13 mouse cellular contexts compared by ENCODE assay signal in the genomic region with DNA sequence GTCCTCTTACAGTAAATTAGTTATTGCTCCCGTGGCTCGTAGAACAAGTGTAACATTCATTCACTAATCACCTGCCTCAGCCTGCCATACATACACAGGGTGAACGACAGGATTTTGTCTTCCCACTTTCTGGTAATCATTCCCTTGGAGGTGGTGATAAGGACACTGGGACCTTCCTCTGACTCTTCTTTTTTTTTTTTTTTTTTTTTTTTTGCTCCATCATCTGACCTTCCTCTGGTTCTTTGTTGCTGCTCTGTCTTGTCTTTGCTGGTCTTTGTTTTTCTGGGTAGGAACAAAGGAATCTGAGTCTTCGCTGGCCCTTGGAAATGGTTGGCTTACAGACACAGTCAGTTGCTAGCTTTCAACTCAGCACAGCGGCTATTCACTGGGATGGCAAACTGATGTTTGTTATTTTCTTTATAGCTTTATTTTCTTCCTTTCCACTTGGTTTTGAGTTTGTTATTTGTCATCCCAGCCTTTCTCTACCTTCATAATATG.
"Had no signal": no experiment of that assay in that cellular context is flagged by ENCODE, and none has a peak within 500 bp of the region (broad histone marks: within the 10 kb centered on the region; RNA-seq: fewer than 3 reads in every experiment).

No protein-coding gene starts in this region.

- H3K27me3 ChIP-seq: limb, embryonic 13.5 days; midbrain, embryonic 13.5 days; neural tube, embryonic 12.5 days had no signal

- H3K4me2 ChIP-seq: limb, embryonic 13.5 days; midbrain, embryonic 13.5 days; neural tube, embryonic 12.5 days had no signal

- DNase-seq: kidney, postnatal 10 days; kidney, postnatal 4 days; left cerebral cortex, postnatal 4 days; lung, adult 18-20 months; retina, postnatal 1 day; right cerebral cortex, postnatal 4 days; spleen, adult 18-20 months; thymus, postnatal 36 days had no signal

- H3K27ac ChIP-seq: layer of hippocampus, adult 2 months; limb, embryonic 13.5 days; liver, embryonic 14.5 days; midbrain, embryonic 13.5 days; neural tube, embryonic 12.5 days had no signal

- H3K9me3 ChIP-seq: limb, embryonic 13.5 days; midbrain, embryonic 13.5 days; neural tube, embryonic 12.5 days had no signal

- H3K9ac ChIP-seq: limb, embryonic 13.5 days; liver, embryonic 14.5 days; midbrain, embryonic 13.5 days; neural tube, embryonic 12.5 days had no signal

- ATAC-seq: midbrain, embryonic 13.5 days had no signal

- H3K4me3 ChIP-seq: layer of hippocampus, adult 2 months; limb, embryonic 13.5 days; midbrain, embryonic 13.5 days; neural tube, embryonic 12.5 days had no signal

- H3K36me3 ChIP-seq: limb, embryonic 13.5 days; midbrain, embryonic 13.5 days; neural tube, embryonic 12.5 days had no signal
